ENCODE assay signal across 22 mouse cellular contexts in the genomic region with DNA sequence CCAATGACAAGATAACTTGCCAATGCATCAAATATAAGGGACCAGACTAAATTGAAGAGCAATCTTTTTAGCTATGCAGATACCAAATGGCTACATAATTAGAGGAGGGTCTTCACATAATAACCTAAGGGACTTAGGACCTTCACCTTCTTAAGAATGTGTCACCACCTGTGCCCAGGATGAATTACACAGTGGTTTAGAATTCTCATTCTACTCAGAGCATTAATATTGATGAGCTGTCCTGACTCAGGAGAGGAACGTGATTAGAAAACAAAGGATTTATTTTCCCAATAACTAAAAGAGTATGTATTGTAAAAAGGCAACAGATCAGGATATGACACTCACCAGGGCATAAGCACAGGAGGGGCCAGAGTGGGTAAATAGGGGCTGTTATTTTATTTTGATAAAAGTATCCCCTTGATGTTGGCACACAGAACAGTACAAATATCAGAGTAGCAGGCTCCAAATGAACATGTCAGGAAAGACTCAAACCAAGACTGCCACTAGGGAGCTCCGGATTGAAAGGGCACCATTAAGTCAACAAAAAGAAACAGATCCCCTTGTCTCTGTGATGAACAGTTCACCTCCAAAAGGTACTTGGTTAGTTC.
A peak's percentile ranks its signal among the peaks of the same experiment; 100 is the strongest.
DNase-seq lines count a peak whose midpoint lies in the region; ATAC-seq lines count a peak whose summit lies in the region.
"Had no signal": no experiment of that assay in that cellular context is flagged by ENCODE, and none has a peak within 500 bp of the region (broad histone marks: within the 10 kb centered on the region; RNA-seq: fewer than 3 reads in every experiment).

No protein-coding gene starts in this region.

- WGBS in hindbrain, embryonic 13.5 days, result 24% methylated on average over 2 of the region's 2 CpGs
- WGBS in hindbrain, embryonic 16.5 days, result 24% methylated on average over 2 of the region's 2 CpGs
- 59% methylated on average over 2 of the region's 2 CpGs for WGBS in neural tube, embryonic 11.5 days
- 15% methylated on average over 2 of the region's 2 CpGs for WGBS in midbrain, embryonic 14.5 days
- WGBS in neural tube, embryonic 14.5 days, result 27% methylated on average over 2 of the region's 2 CpGs

- no peaks in the 10 kb centered on the region for H3K27me3 ChIP-seq in hindbrain, embryonic 13.5 days
- no peaks in the 10 kb centered on the region for H3K27me3 ChIP-seq in hindbrain, embryonic 16.5 days (replicated peaks; ENCODE audit: control insufficient read depth, insufficient read depth, low read length)
- no peaks in the 10 kb centered on the region for H3K27me3 ChIP-seq in neural tube, embryonic 11.5 days (ENCODE audit: control insufficient read depth, insufficient read depth, low read length)
- H3K27me3 ChIP-seq in midbrain, embryonic 14.5 days (ENCODE audit: control insufficient read depth, insufficient read depth, low read length), result no peaks in the 10 kb centered on the region
- no peaks in the 10 kb centered on the region for H3K27me3 ChIP-seq in neural tube, embryonic 14.5 days (ENCODE audit: control insufficient read depth, insufficient read depth, low read length)
- H3K27me3 ChIP-seq: embryonic facial prominence, embryonic 15.5 days had no signal

- DNase-seq in neural tube, embryonic 11.5 days (ENCODE audit: low spot score), result no peak
- no peak for DNase-seq in neural tube, embryonic 10.5 days (ENCODE audit: extremely low spot score, low spot score)
- DNase-seq in midbrain, embryonic 14.5 days, result peak; percentile 55
- DNase-seq in urinary bladder, postnatal 14 days (ENCODE audit: low spot score), result no peak
- DNase-seq: adrenal gland, adult 8-10 months; adrenal gland, postnatal 36 days; cerebellum, adult 11 months; cerebellum, adult 8-10 months; cerebellum, postnatal 14 days; embryo, embryonic 11 days; gastrocnemius, postnatal 10 days; heart, adult 18-20 months; heart, postnatal 10 days; heart, postnatal 4 days had no signal

- no peak overlapping the region for H3K4me3 ChIP-seq in hindbrain, embryonic 13.5 days
- H3K4me3 ChIP-seq in hindbrain, embryonic 16.5 days (ENCODE audit: low read length), result no peak overlapping the region
- H3K4me3 ChIP-seq in neural tube, embryonic 11.5 days (ENCODE audit: low read depth, low read length), result no peak overlapping the region
- H3K4me3 ChIP-seq in midbrain, embryonic 14.5 days (replicated peaks; ENCODE audit: low read depth, low read length), result no peak overlapping the region
- H3K4me3 ChIP-seq in neural tube, embryonic 14.5 days (ENCODE audit: low read depth, low read length), result no peak overlapping the region
- H3K4me3 ChIP-seq: embryonic facial prominence, embryonic 15.5 days; erythroblast, embryonic 14.5 days; heart, embryonic 10.5 days had no signal

- peaks cover 20% of the 10 kb centered on the region for H3K4me1 ChIP-seq in hindbrain, embryonic 13.5 days (replicated peaks)
- peaks cover 5% of the 10 kb centered on the region; the same call in 1 of the 2 replicates for H3K4me1 ChIP-seq in hindbrain, embryonic 16.5 days (ENCODE audit: control insufficient read depth, insufficient read depth, low read depth, low read length)
- peaks cover 2% of the 10 kb centered on the region; the same call in 1 of the 2 replicates for H3K4me1 ChIP-seq in neural tube, embryonic 11.5 days (ENCODE audit: control insufficient read depth, insufficient read depth, low read length)
- H3K4me1 ChIP-seq in midbrain, embryonic 14.5 days (ENCODE audit: control insufficient read depth, insufficient read depth, low read length), result peaks cover 20% of the 10 kb centered on the region
- no peaks in the 10 kb centered on the region for H3K4me1 ChIP-seq in neural tube, embryonic 14.5 days (ENCODE audit: control insufficient read depth, insufficient read depth, low read length)
- H3K4me1 ChIP-seq: embryonic facial prominence, embryonic 15.5 days; heart, embryonic 10.5 days had no signal

- H3K36me3 ChIP-seq in hindbrain, embryonic 13.5 days, result no peaks in the 10 kb centered on the region
- no peaks in the 10 kb centered on the region for H3K36me3 ChIP-seq in hindbrain, embryonic 16.5 days (ENCODE audit: control insufficient read depth, insufficient read depth, low read length)
- H3K36me3 ChIP-seq in neural tube, embryonic 11.5 days (ENCODE audit: control insufficient read depth, insufficient read depth, low read length), result no peaks in the 10 kb centered on the region
- no peaks in the 10 kb centered on the region for H3K36me3 ChIP-seq in midbrain, embryonic 14.5 days (ENCODE audit: control insufficient read depth, insufficient read depth, low read length)
- H3K36me3 ChIP-seq in neural tube, embryonic 14.5 days (ENCODE audit: control insufficient read depth, insufficient read depth, low read length), result no peaks in the 10 kb centered on the region
- H3K36me3 ChIP-seq: embryonic facial prominence, embryonic 15.5 days; heart, embryonic 10.5 days had no signal

- ATAC-seq in hindbrain, embryonic 13.5 days (ENCODE audit: low FRiP score), result peak; percentile 58; the same call in 1 of the 2 replicates
- ATAC-seq in hindbrain, embryonic 16.5 days, result no peak; the same call in 1 of the 2 replicates
- 0 out of 2 replicates have a peak, but pooled peaks have one; percentile 48 for ATAC-seq in neural tube, embryonic 11.5 days (ENCODE audit: insufficient read depth, low FRiP score, low TSS enrichment)
- ATAC-seq in midbrain, embryonic 14.5 days (ENCODE audit: low FRiP score, low TSS enrichment), result peak; percentile 43; the same call in 1 of the 2 replicates
- ATAC-seq in neural tube, embryonic 14.5 days (ENCODE audit: low read depth), result no peak; the same call in 1 of the 2 replicates
- ATAC-seq: forebrain, embryonic 16.5 days; inflammation-experienced regulatory T-cells, adult 6 months had no signal

- H3K4me2 ChIP-seq in hindbrain, embryonic 13.5 days, result no peak overlapping the region
- H3K4me2 ChIP-seq in hindbrain, embryonic 16.5 days (ENCODE audit: low read length), result no peak overlapping the region
- no peak overlapping the region for H3K4me2 ChIP-seq in neural tube, embryonic 11.5 days (ENCODE audit: low read depth)
- no peak overlapping the region for H3K4me2 ChIP-seq in midbrain, embryonic 14.5 days (ENCODE audit: low read length)
- no peak overlapping the region for H3K4me2 ChIP-seq in neural tube, embryonic 14.5 days (ENCODE audit: low read depth, low read length)
- H3K4me2 ChIP-seq: embryonic facial prominence, embryonic 15.5 days had no signal

- no peak overlapping the region for H3K9ac ChIP-seq in hindbrain, embryonic 13.5 days
- no peak overlapping the region for H3K9ac ChIP-seq in hindbrain, embryonic 16.5 days (ENCODE audit: low read depth, low read length)
- no peak overlapping the region for H3K9ac ChIP-seq in neural tube, embryonic 11.5 days (ENCODE audit: low read length)
- no peak overlapping the region for H3K9ac ChIP-seq in midbrain, embryonic 14.5 days (replicated peaks; ENCODE audit: low read length)
- H3K9ac ChIP-seq in neural tube, embryonic 14.5 days (replicated peaks; ENCODE audit: low read depth, low read length), result no peak overlapping the region
- H3K9ac ChIP-seq: embryonic facial prominence, embryonic 15.5 days had no signal

- H3K9me3 ChIP-seq in hindbrain, embryonic 13.5 days, result no peaks in the 10 kb centered on the region
- no peaks in the 10 kb centered on the region for H3K9me3 ChIP-seq in hindbrain, embryonic 16.5 days (ENCODE audit: control insufficient read depth, low read length)
- no peaks in the 10 kb centered on the region for H3K9me3 ChIP-seq in neural tube, embryonic 11.5 days (ENCODE audit: control insufficient read depth, low read length)
- H3K9me3 ChIP-seq in midbrain, embryonic 14.5 days (ENCODE audit: control insufficient read depth, low read length), result no peaks in the 10 kb centered on the region
- no peaks in the 10 kb centered on the region for H3K9me3 ChIP-seq in neural tube, embryonic 14.5 days (ENCODE audit: control insufficient read depth, low read length)
- H3K9me3 ChIP-seq: embryonic facial prominence, embryonic 15.5 days; heart, embryonic 10.5 days had no signal

- H3K27ac ChIP-seq in hindbrain, embryonic 13.5 days, result peak overlapping the region; percentile 82
- no peak overlapping the region for H3K27ac ChIP-seq in hindbrain, embryonic 16.5 days (ENCODE audit: low read depth, low read length)
- 0 out of 2 replicates have a peak overlapping the region, but pooled peaks have one; percentile 27 for H3K27ac ChIP-seq in neural tube, embryonic 11.5 days (ENCODE audit: low read depth, low read length)
- peak overlapping the region; percentile 60 for H3K27ac ChIP-seq in midbrain, embryonic 14.5 days (replicated peaks; ENCODE audit: low read depth, low read length)
- peak overlapping the region; percentile 4; the same call in 1 of the 2 replicates for H3K27ac ChIP-seq in neural tube, embryonic 14.5 days (ENCODE audit: low read depth, low read length)
- H3K27ac ChIP-seq: embryonic facial prominence, embryonic 15.5 days; heart, embryonic 10.5 days had no signal

Comparison
In these comparisons a context has a peak if more than half of its experiments do, and no peak if none do; other contexts are left out.
1. ATAC-seq: peak in hindbrain, embryonic 13.5 days (single experiment), neural tube, embryonic 11.5 days (single experiment) and midbrain, embryonic 14.5 days (single experiment); none in hindbrain, embryonic 16.5 days (single experiment) and neural tube, embryonic 14.5 days (single experiment).